Mouse (Mus musculus) bone marrow macrophage, adult 2 months (primary cell): ENCODE measurements around the gene Mfsd11. TPM values are rescaled to one million over a fixed set of nuclear protein-coding genes. Genes with fewer than 3 reads are reported as not detected.

ENCODE experiments used
- H3K27ac ChIP-seq: 2 replicates; pipeline ENCODE4 v1.5.1; 2012; ENCODE audit warnings: low read depth, low read length; ENCODE audit not compliant: insufficient read depth
- H3K4me1 ChIP-seq: 2 replicates; pipeline ENCODE4 v1.6.1; 2012; ENCODE audit warnings: low read length; ENCODE audit not compliant: control insufficient read depth, insufficient read depth
- H3K4me3 ChIP-seq: 2 replicates; pipeline ENCODE4 v1.5.1; 2012; ENCODE audit warnings: mild to moderate bottlenecking, low read length, moderate library complexity; ENCODE audit not compliant: insufficient read depth
- CTCF ChIP-seq: IDR thresholded peaks from 2 replicates; pipeline ENCODE4 v1.5.1; 2012; ENCODE audit warnings: low read depth, mild to moderate bottlenecking, low read length, moderate library complexity
- POLR2A ChIP-seq: IDR thresholded peaks from 2 replicates; pipeline ENCODE4 v1.6.1; 2012; ENCODE audit warnings: mild to moderate bottlenecking, low read depth, low read length, borderline replicate concordance
- polyA plus RNA-seq: library from polyadenylated mRNA; stranded (reverse); fragments of >200 nt; gene quantifications from 2 replicates; pipeline ENCODE4 v1.2.4, GENCODE M21; 2012; ENCODE audit not compliant: missing spikeins, insufficient read depth, insufficient read length

The Mfsd11 gene
- polyA plus RNA-seq, 1 experiment = 108 TPM

DNA sequence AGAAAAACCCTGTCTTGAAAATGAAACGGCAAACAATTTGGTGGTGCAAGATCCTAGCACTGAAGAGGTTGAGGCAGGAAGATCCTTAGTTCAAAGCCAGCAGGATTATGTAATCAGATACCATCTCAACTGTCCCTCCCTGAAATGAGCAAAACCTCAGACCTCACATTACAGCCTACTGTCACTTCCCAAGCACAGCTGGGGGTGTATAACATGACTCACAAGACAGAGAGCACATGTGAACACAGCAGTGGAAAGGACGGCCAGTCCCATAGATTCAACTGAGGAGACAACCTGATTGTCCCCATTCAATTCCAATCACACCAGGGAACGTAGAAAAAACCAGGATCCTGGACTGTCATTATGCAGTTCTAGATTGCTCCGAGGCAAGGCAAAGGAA is 16.0 kb upstream of the Mfsd11 start:
- H3K27ac ChIP-seq = no peak overlapping the region
- no peak overlapping the region for H3K4me3 ChIP-seq
- H3K4me1 ChIP-seq = peaks cover 27% of the 10 kb centered on the region
- TF ChIP-seq CTCF (no peak), POLR2A (no peak)

DNA sequence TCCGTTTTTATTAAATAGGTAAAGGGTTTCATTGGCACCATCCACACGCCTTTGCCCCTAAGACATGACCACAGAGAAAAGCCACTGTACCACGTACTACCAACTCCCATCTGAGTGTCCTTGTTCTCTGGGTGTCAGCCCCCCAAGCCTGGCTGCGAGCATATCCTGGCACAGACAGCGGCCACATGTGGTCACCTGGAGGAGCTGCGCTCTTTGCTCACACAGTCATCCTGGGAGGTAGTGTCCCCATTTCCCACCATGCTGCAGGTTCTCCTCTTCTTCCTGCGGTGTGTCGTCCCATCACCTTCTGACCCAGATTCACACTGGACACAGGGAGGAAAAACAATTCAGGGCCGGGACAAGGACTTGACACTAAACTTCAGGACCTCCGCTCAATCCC is 14.8 kb upstream of the Mfsd11 start:
- H3K27ac ChIP-seq = no peak overlapping the region
- peaks cover 27% of the 10 kb centered on the region for H3K4me1 ChIP-seq
- TF ChIP-seq POLR2A = no peak
- no peak for TF ChIP-seq CTCF

DNA sequence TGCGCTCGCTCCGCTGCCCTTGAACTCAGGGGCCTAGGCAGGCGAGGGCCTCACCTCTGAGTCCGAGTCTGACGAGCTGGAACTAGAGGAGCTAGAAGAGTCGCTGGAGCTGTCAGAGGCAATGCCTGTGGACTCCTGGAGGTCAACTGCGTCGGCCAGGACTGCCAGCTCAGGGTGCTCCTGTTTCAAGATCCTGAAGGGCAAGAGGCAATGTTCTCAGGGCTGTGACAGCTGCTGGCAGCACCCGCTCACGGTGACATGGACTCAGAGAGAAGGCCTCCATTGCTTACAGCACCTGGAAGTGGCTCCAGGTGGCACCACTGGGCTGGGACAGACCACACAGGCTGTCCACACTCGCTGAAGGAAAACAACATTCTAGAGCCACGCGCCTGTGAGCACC is 13.3 kb upstream of the Mfsd11 start:
- Histone ChIP-seq H3K4me3 (no peak overlapping the region), H3K27ac (no peak overlapping the region), H3K4me1 (peaks cover 22% of the 10 kb centered on the region)
- TF ChIP-seq POLR2A (no peak), CTCF (no peak)

More for the DNA sequence above, 14.8 kb upstream of the Mfsd11 start:
- H3K4me3 ChIP-seq = no peak overlapping the region

DNA sequence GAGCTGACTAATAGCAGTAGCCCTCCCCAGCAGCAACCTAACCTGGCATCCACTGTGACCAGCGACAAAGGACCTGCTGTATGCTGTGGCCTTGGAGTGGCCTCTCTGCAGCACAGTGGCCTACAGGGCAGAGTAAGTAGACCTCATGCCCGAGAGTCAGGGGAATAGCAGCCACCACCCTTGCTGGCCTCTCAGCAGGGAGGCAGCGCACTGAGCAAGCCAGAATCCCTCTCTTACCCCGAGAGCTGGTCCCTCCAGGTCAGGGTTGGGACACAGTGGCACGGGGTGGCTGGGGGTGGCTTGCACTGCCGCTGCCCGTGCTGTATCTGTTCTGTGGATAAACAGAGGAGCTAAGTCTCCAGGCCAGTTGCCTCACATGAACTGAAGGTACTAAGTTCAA is 12.6 kb upstream of the Mfsd11 start:
- Histone ChIP-seq H3K27ac (no peak overlapping the region), H3K4me3 (no peak overlapping the region), H3K4me1 (peaks cover 22% of the 10 kb centered on the region)
- TF ChIP-seq POLR2A = no peak
- TF ChIP-seq CTCF = no peak

DNA sequence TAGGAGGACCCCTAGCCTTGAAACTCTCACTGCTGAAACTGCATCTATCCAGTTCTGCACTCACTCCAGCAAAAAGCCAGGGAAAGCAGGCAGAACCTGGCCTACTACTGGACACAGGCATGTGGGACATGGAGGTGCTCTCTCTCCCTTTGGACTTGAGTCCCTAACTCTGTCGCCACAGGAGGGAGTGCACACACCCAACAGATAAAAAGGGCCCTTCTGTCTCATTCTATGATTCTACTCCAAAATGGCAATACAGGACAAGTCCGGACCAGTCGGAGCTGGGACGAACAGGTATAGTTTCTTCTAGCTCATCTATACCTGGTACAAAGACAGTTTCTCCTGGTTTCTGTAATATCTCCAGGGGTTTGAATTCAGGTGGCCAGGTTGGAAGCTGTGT is 11.5 kb upstream of the Mfsd11 start:
- Histone ChIP-seq H3K4me3 (peak overlapping the region; percentile 26; the same call in 1 of the 2 replicates), H3K4me1 (peaks cover 24% of the 10 kb centered on the region)

DNA sequence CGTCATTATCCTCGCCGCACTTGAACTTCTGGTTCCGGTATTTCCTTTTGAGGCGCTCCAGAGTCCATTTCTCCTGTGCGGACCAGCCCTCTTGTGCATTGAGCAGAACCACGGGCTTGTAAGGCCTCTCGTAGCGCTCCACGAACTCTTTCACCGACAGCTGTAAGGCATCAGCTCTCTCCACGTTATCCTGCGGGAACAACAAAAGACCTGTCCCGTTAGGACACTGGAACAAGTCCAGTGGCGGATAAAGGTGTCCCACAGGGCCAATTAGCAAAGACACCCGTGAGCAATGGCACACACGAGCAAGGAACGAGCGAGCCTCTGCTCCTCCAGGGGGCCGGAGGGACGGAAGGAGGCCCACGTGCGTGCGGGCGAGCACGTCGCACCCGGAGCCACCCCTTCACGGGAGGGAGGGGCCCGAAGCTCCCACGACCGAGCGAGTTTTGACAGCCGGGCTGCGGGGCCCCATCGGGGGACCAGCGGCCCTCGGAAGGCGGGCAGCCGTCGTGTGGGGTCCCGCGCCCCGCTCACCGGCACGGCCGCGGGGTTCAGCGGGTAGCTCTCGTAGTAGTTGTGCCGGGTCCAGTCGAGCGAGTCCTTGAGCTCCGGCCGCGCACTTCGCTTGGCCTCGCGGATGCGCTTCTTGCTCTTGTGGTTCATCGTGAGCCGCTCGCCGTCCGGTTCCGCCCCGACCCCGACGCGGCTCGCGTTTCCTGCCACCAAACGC is 9.5 kb upstream of the Mfsd11 start:
- Histone ChIP-seq H3K27ac (peak overlapping the region; percentile 93), H3K4me1 (peaks cover 22% of the 10 kb centered on the region), H3K4me3 (peak overlapping the region; percentile 98)
- no peak for TF ChIP-seq CTCF
- TF ChIP-seq POLR2A = no peak

More for the DNA sequence above, 11.5 kb upstream of the Mfsd11 start:
- H3K27ac ChIP-seq = no peak overlapping the region
- TF ChIP-seq POLR2A (no peak), CTCF (no peak)

DNA sequence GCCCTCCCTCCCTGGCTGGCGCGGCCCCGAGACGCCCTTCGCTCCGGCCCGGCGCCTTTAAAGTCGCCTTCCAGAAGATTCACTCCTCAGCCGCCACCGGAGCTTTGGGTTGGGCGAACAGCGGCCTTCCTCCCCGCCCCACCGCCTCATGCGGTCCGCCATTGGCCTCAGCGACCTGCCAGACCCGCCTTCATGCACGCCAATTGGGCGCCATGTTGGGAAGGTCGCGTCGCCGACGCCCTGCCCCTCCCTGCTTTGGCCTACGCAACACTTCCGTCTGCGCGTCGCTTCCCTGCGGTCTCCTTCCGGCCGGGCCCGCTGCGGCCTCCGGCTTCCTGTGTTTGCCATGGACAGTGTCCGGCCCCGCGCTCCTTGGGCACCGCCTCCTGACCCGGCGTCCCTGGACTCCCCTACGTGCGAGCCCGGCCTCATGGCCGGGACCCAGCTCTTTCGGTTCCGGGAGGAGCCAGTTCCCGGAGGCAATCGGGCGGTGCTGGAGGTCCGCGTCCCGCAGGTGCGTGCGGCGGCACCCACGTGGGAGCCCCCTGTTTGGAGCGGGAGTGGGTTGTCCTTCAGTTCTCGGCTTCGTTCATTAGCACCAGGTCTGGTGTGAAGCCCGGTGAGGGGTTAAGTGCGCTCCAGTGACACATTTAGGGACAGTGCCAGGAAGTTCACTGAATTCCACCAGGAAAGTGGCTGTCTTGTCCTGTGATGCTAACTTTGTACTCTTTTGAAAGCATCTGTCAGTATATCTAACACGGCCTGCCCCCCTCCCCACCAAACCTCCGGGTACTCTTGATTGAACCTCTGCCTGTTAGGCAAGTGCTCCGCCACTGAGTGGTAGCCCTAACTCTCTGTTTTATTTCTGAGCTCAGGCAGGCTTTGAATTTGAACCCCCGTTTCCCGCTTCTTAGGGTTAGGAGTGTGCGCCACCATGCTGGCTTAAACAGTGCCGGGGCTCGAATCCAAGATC is 8.7 kb upstream of the Mfsd11 start, which contains the start of the genes Mettl23 and Jmjd6:
TSS of gene Mettl23 (plus strand) at position 18 of the 973 bp plus-strand sequence.
TSS of gene Jmjd6 (minus strand) at position 189 of the 973 bp plus-strand sequence.
- Histone ChIP-seq H3K4me3 (peak within 1 kb of the TSS; percentile 98), H3K27ac (peak within 1 kb of the TSS; percentile 93), H3K4me1 (peaks cover 22% of the 10 kb centered on the region)
- no peak for TF ChIP-seq CTCF
- TF ChIP-seq POLR2A = peak; percentile 55; the same call in 1 of the 2 replicates

DNA sequence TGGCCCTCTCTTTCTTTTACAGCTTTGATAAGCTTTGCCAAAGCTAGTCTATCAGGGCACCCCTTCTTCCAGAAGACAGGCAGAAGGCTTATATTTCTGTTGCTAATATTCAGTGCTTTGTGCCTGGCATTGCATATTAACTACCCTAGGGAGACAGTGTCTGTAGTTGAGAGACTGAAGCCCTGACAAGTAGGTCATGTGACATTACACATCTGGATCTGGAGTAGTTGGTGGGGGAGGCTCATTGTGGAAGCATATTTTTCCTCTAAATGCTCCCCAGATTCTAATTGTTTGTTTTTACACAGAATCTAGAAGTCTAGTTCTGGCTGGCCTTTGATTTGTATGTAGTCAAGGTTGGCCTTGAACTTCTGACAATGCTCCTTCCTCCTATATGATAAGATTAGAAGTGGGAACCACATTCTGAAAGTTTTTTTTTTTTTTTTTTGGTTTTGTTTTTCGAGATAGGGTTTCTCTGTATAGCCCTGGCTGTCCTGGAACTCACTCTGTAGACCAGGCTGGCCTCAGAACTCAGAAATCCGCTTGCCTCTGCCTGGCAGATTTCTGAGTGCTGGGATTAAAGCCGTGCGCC is 5.6 kb upstream of the Mfsd11 start:
- peaks cover 10% of the 10 kb centered on the region; the same call in 1 of the 2 replicates for H3K4me1 ChIP-seq
- TF ChIP-seq POLR2A (no peak), CTCF (no peak)
- H3K27ac ChIP-seq = no peak overlapping the region
- H3K4me3 ChIP-seq = no peak overlapping the region
